Mouse (Mus musculus) ZHBTc4 (cell line): ENCODE results near the gene Dusp19.

Source experiments
- DNase-seq: peaks from one replicate; pipeline ENCODE4 v3.0.0-alpha.2; 2011; ENCODE audit warnings: low read depth, low spot score

The Dusp19 gene

GRCm38 (mm10) chr2:80638364-80639241, 21.8 kb downstream of the Dusp19 start:
- DNase-seq: peak; percentile 95

- no peak for DNase-seq
These were observed 22.6 kb downstream of the Dusp19 start for GRCm38 (mm10) chr2:80639398-80639797.

GRCm38 (mm10) chr2:80639864-80640263, 23.0 kb downstream of the Dusp19 start:
- DNase-seq: peak; percentile 11

- DNase-seq: no peak
These were observed 44.6 kb downstream of the Dusp19 start for GRCm38 (mm10) chr2:80661414-80661813.

- no peak for DNase-seq
These were observed 45.8 kb downstream of the Dusp19 start for GRCm38 (mm10) chr2:80662682-80663081.

- DNase-seq: no peak
These were observed 50.6 kb downstream of the Dusp19 start for GRCm38 (mm10) chr2:80667396-80667964.

- DNase-seq: peak; percentile 56
These were observed 53.2 kb downstream of the Dusp19 start for GRCm38 (mm10) chr2:80669868-80670666.

- DNase-seq: no peak
These were observed 62.0 kb downstream of the Dusp19 start for GRCm38 (mm10) chr2:80678803-80679202.
